Mouse (Mus musculus) limb, embryonic 14.5 days (tissue): ENCODE data around the gene Snai3. TPM values are rescaled to one million over a fixed set of nuclear protein-coding genes. Genes with fewer than 3 reads are reported as not detected.

Experiments used
- ATAC-seq: fragments of 200-750 bp; cut with Nextera tagmentation; 2 replicates; pipeline ENCODE4 v1.8.0; 2017; ENCODE audit warnings: low read depth, moderate number of reproducible peaks, moderate TSS enrichment; ENCODE audit not compliant: low FRiP score
- DNase-seq: peaks from one replicate; pipeline ENCODE4 v3.0.0-alpha.2; 2015; ENCODE audit warnings: low spot score
- H3K27ac ChIP-seq: fragments of 300-500 bp; sonication (generic); replicated peaks from 2 replicates; pipeline ENCODE4 v1.5.1; 2014; ENCODE audit warnings: low read depth, mild to moderate bottlenecking, low read length, moderate library complexity, mixed read lengths
- H3K27me3 ChIP-seq: fragments of 300-500 bp; sonication (generic); 2 replicates; pipeline ENCODE4 v1.6.1; 2014; ENCODE audit warnings: low read length, mixed read lengths; ENCODE audit not compliant: control insufficient read depth, insufficient read depth
- H3K36me3 ChIP-seq: fragments of 300-500 bp; sonication (generic); 2 replicates; pipeline ENCODE4 v1.6.1; 2014; ENCODE audit warnings: mild to moderate bottlenecking, low read length, moderate library complexity, mixed read lengths; ENCODE audit not compliant: control insufficient read depth, insufficient read depth
- H3K4me1 ChIP-seq: fragments of 300-500 bp; sonication (generic); 2 replicates; pipeline ENCODE4 v1.6.1; 2014; ENCODE audit warnings: antibody characterized with exemption, low read length, mixed read lengths; ENCODE audit not compliant: control insufficient read depth, insufficient read depth
- H3K4me2 ChIP-seq: fragments of 300-500 bp; sonication (generic); replicated peaks from 2 replicates; pipeline ENCODE4 v1.6.1; 2014; ENCODE audit warnings: low read depth, mild to moderate bottlenecking, low read length, moderate library complexity; ENCODE audit not compliant: severe bottlenecking
- H3K4me3 ChIP-seq: fragments of 300-500 bp; sonication (generic); replicated peaks from 2 replicates; pipeline ENCODE4 v1.5.1; 2014; ENCODE audit warnings: low read length
- H3K9ac ChIP-seq: fragments of 300-500 bp; sonication (generic); 2 replicates; pipeline ENCODE4 v1.6.1; 2014; ENCODE audit warnings: mild to moderate bottlenecking, low read depth, low read length, moderate library complexity; ENCODE audit not compliant: severe bottlenecking
- H3K9me3 ChIP-seq: fragments of 300-500 bp; sonication (generic); 2 replicates; pipeline ENCODE4 v1.6.1; 2016; ENCODE audit warnings: low read length; ENCODE audit not compliant: control insufficient read depth
- POLR2A ChIP-seq: fragments of 200-500 bp; IDR thresholded peaks from 2 replicates; pipeline ENCODE4 v1.8.0; 2012; ENCODE audit warnings: inconsistent platforms, mild to moderate bottlenecking, moderate library complexity, borderline replicate concordance; ENCODE audit not compliant: insufficient read depth, insufficient read length; ENCODE audit errors: extremely low read depth
- WGBS: fragments of 180-500 bp; shearing (Covaris S2); extraction: QIAGEN DNeasy Blood & Tissue Kit; methylation state at CpG from one replicate; pipeline ENCODE4 v1.1.7; 2014; 5-methylcytosine and 5-hydroxymethylcytosine counted together
- polyA plus RNA-seq, 2 experiments: library from polyadenylated mRNA; depleted of rRNA in 1 of 2; stranded (reverse) in 1 of 2; unstranded in 1 of 2; fragments of >200 nt; fragmentation: Nextera tagmentation in 1 of 2; extraction: Ambion mirVana in 1 of 2; gene quantifications; 2 replicates each; pipeline versions ENCODE4 v1.2.1 to v1.2.3; 2012 to 2014

Gene Snai3
- polyA plus RNA-seq, 2 experiments, result 2.1 TPM

DNA sequence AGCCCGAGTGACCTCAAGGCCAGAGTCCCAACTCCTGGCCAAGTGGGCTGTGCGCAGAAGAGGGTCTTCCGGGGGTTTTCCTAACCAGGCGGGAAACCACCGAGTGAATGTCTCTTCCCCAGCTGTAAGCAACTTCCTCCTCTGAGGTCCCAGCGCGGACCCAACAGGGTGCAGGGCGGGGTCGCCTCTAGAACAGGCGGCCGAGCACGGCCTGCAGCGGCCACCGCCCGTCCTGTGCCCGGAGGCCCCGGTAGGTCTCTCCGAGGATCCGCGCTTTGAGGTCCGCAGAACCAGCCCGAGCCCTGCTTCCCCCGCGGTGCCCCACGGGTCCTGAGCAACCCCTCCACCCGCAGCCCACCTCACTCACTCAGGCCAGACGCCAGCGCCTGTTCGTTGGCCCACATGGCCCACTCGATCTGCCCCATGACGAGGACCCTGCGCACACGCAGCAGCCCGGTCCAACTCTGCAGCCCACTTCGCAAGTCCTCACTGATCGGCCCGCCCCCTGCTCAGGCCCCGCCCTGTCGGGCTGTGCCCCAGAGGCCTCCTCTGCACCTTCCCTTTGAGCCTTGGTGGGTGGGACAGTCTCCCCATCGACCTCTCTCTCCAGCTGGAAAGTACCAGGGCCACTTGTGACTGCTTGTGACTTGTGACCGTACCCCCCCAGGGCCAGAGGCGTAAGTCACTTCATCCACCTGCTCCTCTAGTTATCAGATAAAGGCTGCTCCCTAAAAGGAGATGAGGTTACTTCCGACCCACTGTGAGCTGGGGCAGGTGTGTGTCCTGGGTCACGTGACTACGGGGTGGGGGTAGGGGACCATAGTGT lies 27.9 kb downstream of the Snai3 start, which contains the start of gene Cyba:
TSS of gene Cyba (minus strand) at position 488 of the 826 bp plus-strand sequence.
- DNase-seq, result peak; percentile 47
- H3K27ac ChIP-seq, result peak within 1 kb of the TSS; percentile 38; the same call in 1 of the 2 replicates
- no peaks in the 10 kb centered on the region for H3K9me3 ChIP-seq
- H3K27me3 ChIP-seq, result no peaks in the 10 kb centered on the region
- peak within 1 kb of the TSS; percentile 94 for H3K4me2 ChIP-seq
- WGBS, result 4% methylated on average over 35 of the region's 45 CpGs
- H3K4me3 ChIP-seq, result peak within 1 kb of the TSS; percentile 57
- peak; percentile 51; the same call in 1 of the 2 replicates for TF ChIP-seq POLR2A
- H3K36me3 ChIP-seq, result peaks cover 27% of the 10 kb centered on the region
- H3K4me1 ChIP-seq, result peaks cover 14% of the 10 kb centered on the region
- peak; percentile 81 for ATAC-seq
- peak within 1 kb of the TSS; percentile 79 for H3K9ac ChIP-seq

GRCm38 (mm10) chr8:122431694-122432442 lies 28.7 kb downstream of the Snai3 start:
- peak overlapping the region; percentile 79 for H3K9ac ChIP-seq
- WGBS, result 36% methylated on average over 18 of the region's 18 CpGs
- peaks cover 19% of the 10 kb centered on the region for H3K36me3 ChIP-seq
- DNase-seq (no peak), ATAC-seq (no peak)
- no peaks in the 10 kb centered on the region for H3K9me3 ChIP-seq
- no peak for TF ChIP-seq POLR2A
- H3K4me1 ChIP-seq, result peaks cover 14% of the 10 kb centered on the region
- H3K4me2 ChIP-seq, result peak overlapping the region; percentile 94
- H3K27ac ChIP-seq, result peak overlapping the region; percentile 38; the same call in 1 of the 2 replicates
- peak overlapping the region; percentile 57 for H3K4me3 ChIP-seq
- no peaks in the 10 kb centered on the region for H3K27me3 ChIP-seq

DNA sequence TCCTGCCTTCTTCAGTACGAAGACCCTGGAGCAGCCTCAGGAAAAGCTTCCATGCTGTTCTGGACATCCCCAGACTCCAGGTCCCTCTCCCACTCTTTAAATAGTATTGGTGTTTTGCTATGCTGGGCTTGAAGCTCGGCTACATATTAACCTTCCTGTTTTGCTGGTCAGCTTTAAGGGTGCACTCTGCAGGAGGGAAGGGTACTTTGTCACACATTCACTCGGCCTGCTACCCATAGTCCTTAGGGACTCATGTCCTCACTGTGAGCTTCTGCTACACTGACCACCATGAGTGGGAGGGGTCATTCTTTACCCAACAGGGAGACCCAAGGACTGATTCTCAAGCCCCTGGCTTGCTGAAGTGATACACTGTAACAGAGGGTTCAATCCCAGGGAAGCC lies 29.9 kb downstream of the Snai3 start:
- no peak overlapping the region for H3K9ac ChIP-seq
- no peak for TF ChIP-seq POLR2A
- DNase-seq (no peak), ATAC-seq (no peak)
- WGBS, result 80% methylated on average over 3 of the region's 3 CpGs
- H3K27me3 ChIP-seq, result no peaks in the 10 kb centered on the region
- peaks cover 14% of the 10 kb centered on the region for H3K4me1 ChIP-seq
- peaks cover 7% of the 10 kb centered on the region; the same call in 1 of the 2 replicates for H3K36me3 ChIP-seq
- H3K9me3 ChIP-seq, result no peaks in the 10 kb centered on the region
- no peak overlapping the region for H3K4me3 ChIP-seq
- H3K27ac ChIP-seq, result no peak overlapping the region
- no peak overlapping the region for H3K4me2 ChIP-seq

- Histone ChIP-seq H3K27me3 (no peaks in the 10 kb centered on the region), H3K27ac (no peak overlapping the region), H3K36me3 (peaks cover 2% of the 10 kb centered on the region; the same call in 1 of the 2 replicates), H3K4me2 (no peak overlapping the region), H3K9ac (no peak overlapping the region), H3K9me3 (no peaks in the 10 kb centered on the region), H3K4me3 (no peak overlapping the region), H3K4me1 (peaks cover 14% of the 10 kb centered on the region)
- no peak for TF ChIP-seq POLR2A
- ATAC-seq, result no peak
- no peak for DNase-seq
- 86% methylated on average over 10 of the region's 10 CpGs for WGBS
Measured at GRCm38 (mm10) chr8:122430058-122430636, 30.4 kb downstream of the Snai3 start.

GRCm38 (mm10) chr8:122428163-122428562 lies 32.4 kb downstream of the Snai3 start:
- TF ChIP-seq POLR2A, result no peak
- no peaks in the 10 kb centered on the region for H3K27me3 ChIP-seq
- H3K9ac ChIP-seq, result no peak overlapping the region
- DNase-seq, result no peak
- WGBS, result 89% methylated on average over 9 of the region's 9 CpGs
- H3K27ac ChIP-seq, result no peak overlapping the region
- H3K4me1 ChIP-seq, result peaks cover 14% of the 10 kb centered on the region
- no peak overlapping the region for H3K4me2 ChIP-seq
- ATAC-seq, result no peak
- 0 out of 2 replicates have a peak, but pooled peaks cover 3% of the 10 kb centered on the region for H3K36me3 ChIP-seq
- no peak overlapping the region for H3K4me3 ChIP-seq
- H3K9me3 ChIP-seq, result no peaks in the 10 kb centered on the region
